Mouse (Mus musculus) myocyte (in vitro differentiated cells): ENCODE data around the gene Slc7a7. TPM values are rescaled to one million over a fixed set of nuclear protein-coding genes. Genes with fewer than 3 reads are reported as not detected.

ENCODE experiments used
- H3K27me3 ChIP-seq: one replicate; pipeline ENCODE4 v1.6.1; 2011; ENCODE audit not compliant: control insufficient read depth, insufficient read depth, insufficient read length
- H3K36me3 ChIP-seq: one replicate; pipeline ENCODE4 v1.6.1; 2011; ENCODE audit not compliant: control insufficient read depth, insufficient read depth
- H3K4me2 ChIP-seq: one replicate; pipeline ENCODE4 v1.6.1; 2011; ENCODE audit warnings: low read depth, control low read depth
- H3K4me3 ChIP-seq: one replicate; pipeline ENCODE4 v1.5.1; 2011; ENCODE audit warnings: mild to moderate bottlenecking, control low read depth, moderate library complexity
- H3K79me2 ChIP-seq: one replicate; pipeline ENCODE4 v1.6.1; 2011; ENCODE audit not compliant: control insufficient read depth, insufficient read depth
- H3ac ChIP-seq: one replicate; pipeline ENCODE4 v1.6.1; 2011; ENCODE audit not compliant: control insufficient read depth, insufficient read length
- CEBPB ChIP-seq: IDR thresholded peaks from 2 replicates; pipeline ENCODE4 v1.6.1; 2011; ENCODE audit warnings: mild to moderate bottlenecking, moderate library complexity; ENCODE audit not compliant: poor library complexity, insufficient read depth, severe bottlenecking
- E2F4 ChIP-seq: IDR thresholded peaks from one replicate; pipeline ENCODE4 v1.6.1; 2011; ENCODE audit warnings: mild to moderate bottlenecking, control low read depth, moderate library complexity; ENCODE audit not compliant: insufficient read depth
- MAX ChIP-seq: IDR thresholded peaks from one replicate; pipeline ENCODE4 v1.6.1; 2011; ENCODE audit warnings: low read depth, mild to moderate bottlenecking, control low read depth
- MYOD1 ChIP-seq, 3 experiments: IDR thresholded peaks; one replicate each; pipeline ENCODE4 v1.6.1; 2011; ENCODE audit warnings: control low read depth in 2 of 3, low read depth in 2 of 3, mild to moderate bottlenecking in 2 of 3, moderate library complexity in 1 of 3; ENCODE audit not compliant: insufficient read length in 2 of 3, control insufficient read depth in 1 of 3
- MYOG ChIP-seq, 3 experiments: IDR thresholded peaks; one replicate each; pipeline ENCODE4 v1.6.1; 2011; ENCODE audit warnings: control low read depth in 2 of 3, low read depth in 2 of 3, mild to moderate bottlenecking in 2 of 3; ENCODE audit not compliant: insufficient read length in 2 of 3, control insufficient read depth in 1 of 3, insufficient read depth in 1 of 3
- POLR2A ChIP-seq: IDR thresholded peaks from one replicate; pipeline ENCODE4 v1.6.1; 2011; ENCODE audit warnings: low read depth, mild to moderate bottlenecking, control low read depth, moderate library complexity; ENCODE audit not compliant: insufficient read length
- POLR2AphosphoS2 ChIP-seq: IDR thresholded peaks from one replicate; pipeline ENCODE4 v1.6.1; 2011; ENCODE audit warnings: low read depth, control low read depth; ENCODE audit not compliant: insufficient read length
- REST ChIP-seq: IDR thresholded peaks from one replicate; pipeline ENCODE4 v1.6.1; 2011; ENCODE audit warnings: mild to moderate bottlenecking, control low read depth, moderate library complexity; ENCODE audit not compliant: insufficient read depth, insufficient read length
- SRF ChIP-seq: IDR thresholded peaks from one replicate; pipeline ENCODE4 v1.6.1; 2011; ENCODE audit warnings: low read depth; ENCODE audit not compliant: control insufficient read depth, insufficient read length
- TCF12 ChIP-seq: IDR thresholded peaks from one replicate; pipeline ENCODE4 v1.6.1; 2011; ENCODE audit warnings: mild to moderate bottlenecking, control low read depth; ENCODE audit not compliant: poor library complexity, insufficient read depth, severe bottlenecking
- TCF3 ChIP-seq: IDR thresholded peaks from one replicate; pipeline ENCODE4 v1.6.1; 2011; ENCODE audit warnings: low read depth, control low read depth; ENCODE audit not compliant: insufficient read length
- USF1 ChIP-seq: IDR thresholded peaks from one replicate; pipeline ENCODE4 v1.6.1; 2011; ENCODE audit warnings: low read depth, mild to moderate bottlenecking, control low read depth, moderate library complexity
- polyA plus RNA-seq: library from polyadenylated mRNA; unstranded; fragments of >200 nt; fragmentation: generic; extraction: Trizol; gene quantifications from one replicate; pipeline ENCODE4 v1.2.1, GENCODE M21; 2012; ENCODE audit warnings: missing spikeins

The Slc7a7 gene
- polyA plus RNA-seq, 1 experiment = 6.8 TPM

- H3ac ChIP-seq = no peak overlapping the region
Observed at GRCm38 (mm10) chr14:54457907-54458569, 40.5 kb upstream of the Slc7a7 start.

GRCm38 (mm10) chr14:54454669-54455528, 37.3 kb upstream of the Slc7a7 start:
- Histone ChIP-seq H3K4me3 (no peak overlapping the region), H3ac (no peak overlapping the region), H3K4me2 (no peak overlapping the region), H3K27me3 (no peaks in the 10 kb centered on the region), H3K79me2 (no peaks in the 10 kb centered on the region), H3K36me3 (no peaks in the 10 kb centered on the region)
- TF ChIP-seq MYOG (IDR thresholded peaks at IDR 0.05; ENCODE audit: control insufficient read depth in 1 of 3, insufficient read depth in 1 of 3, insufficient read length in 2 of 3, low read depth in 2 of 3) (no peak), MYOD1 (IDR thresholded peaks at IDR 0.05; ENCODE audit: control insufficient read depth in 1 of 3, insufficient read length in 2 of 3, low read depth in 2 of 3) (no peak), TCF3 (no peak), POLR2AphosphoS2 (no peak), CEBPB (no peak), E2F4 (no peak), MAX (no peak), TCF12 (no peak), SRF (no peak), USF1 (no peak), REST (no peak), POLR2A (no peak)

More at GRCm38 (mm10) chr14:54457907-54458569, 40.5 kb upstream of the Slc7a7 start:
- Histone ChIP-seq H3K27me3 (no peaks in the 10 kb centered on the region), H3K79me2 (no peaks in the 10 kb centered on the region), H3K4me3 (no peak overlapping the region), H3K36me3 (no peaks in the 10 kb centered on the region), H3K4me2 (no peak overlapping the region)
- TF ChIP-seq MYOD1 (IDR thresholded peaks at IDR 0.05; ENCODE audit: control insufficient read depth in 1 of 3, insufficient read length in 2 of 3, low read depth in 2 of 3) = no peak
- TF ChIP-seq TCF3 = no peak
- no peak for TF ChIP-seq USF1
- no peak for TF ChIP-seq CEBPB
- TF ChIP-seq E2F4 = no peak
- TF ChIP-seq REST = no peak
- no peak for TF ChIP-seq MYOG (IDR thresholded peaks at IDR 0.05; ENCODE audit: control insufficient read depth in 1 of 3, insufficient read depth in 1 of 3, insufficient read length in 2 of 3, low read depth in 2 of 3)
- TF ChIP-seq MAX = no peak
- no peak for TF ChIP-seq POLR2A

- H3K36me3 ChIP-seq = no peaks in the 10 kb centered on the region
- TF ChIP-seq E2F4 (no peak), MYOG (IDR thresholded peaks at IDR 0.05; ENCODE audit: control insufficient read depth in 1 of 3, insufficient read depth in 1 of 3, insufficient read length in 2 of 3, low read depth in 2 of 3) (no peak), TCF3 (no peak), POLR2AphosphoS2 (no peak), TCF12 (no peak), SRF (no peak), USF1 (no peak), MAX (no peak), REST (no peak)
- H3K4me2 ChIP-seq = no peak overlapping the region
- no peak overlapping the region for H3K4me3 ChIP-seq
- no peak overlapping the region for H3ac ChIP-seq
- H3K79me2 ChIP-seq = no peaks in the 10 kb centered on the region
- H3K27me3 ChIP-seq = no peaks in the 10 kb centered on the region
Observed at GRCm38 (mm10) chr14:54453566-54453965, 36.0 kb upstream of the Slc7a7 start.

GRCm38 (mm10) chr14:54445476-54445875, 27.9 kb upstream of the Slc7a7 start:
- H3K36me3 ChIP-seq = no peaks in the 10 kb centered on the region
- H3K79me2 ChIP-seq = no peaks in the 10 kb centered on the region
- H3K4me2 ChIP-seq = no peak overlapping the region
- no peak overlapping the region for H3K4me3 ChIP-seq
- H3ac ChIP-seq = no peak overlapping the region
- TF ChIP-seq POLR2AphosphoS2 (peak; percentile 18), CEBPB (no peak), TCF3 (no peak)
- H3K27me3 ChIP-seq = no peaks in the 10 kb centered on the region
